Mouse (Mus musculus) MEL (cell line): ENCODE results near the gene Sox5. TPM values are rescaled to one million over a fixed set of nuclear protein-coding genes. Genes with fewer than 3 reads are reported as not detected.

ENCODE experiments used
- DNase-seq: peaks from one replicate; pipeline ENCODE4 v3.0.0; 2011; ENCODE audit warnings: low read depth, low spot score
- H3K27ac ChIP-seq: 2 replicates; pipeline ENCODE4 v1.5.1; 2012; ENCODE audit warnings: low read depth, mild to moderate bottlenecking, control low read depth, low read length, moderate library complexity; ENCODE audit not compliant: control insufficient read depth
- H3K27me3 ChIP-seq, 2 experiments: fragments of 150-350 bp in 1 of 2; sonication (generic) in 1 of 2; 2 replicates each; pipeline ENCODE4 v1.6.1; 2012; ENCODE audit warnings: low read length in 2 of 2, mild to moderate bottlenecking in 2 of 2, improper control_type of control experiment in 1 of 2, moderate library complexity in 1 of 2; ENCODE audit not compliant: insufficient read depth in 2 of 2, control insufficient read depth in 1 of 2
- H3K36me3 ChIP-seq, 2 experiments: 2 replicates each; pipeline ENCODE4 v1.6.1; 2012 to 2014; ENCODE audit warnings: low read length in 2 of 2, improper control_type of control experiment in 1 of 2, inconsistent platforms in 1 of 2, mild to moderate bottlenecking in 1 of 2; ENCODE audit not compliant: insufficient read depth in 2 of 2, control insufficient read depth in 1 of 2
- H3K4me1 ChIP-seq, 2 experiments: fragments of 150-350 bp in 1 of 2; sonication (generic) in 1 of 2; 2 replicates each; pipeline ENCODE4 v1.6.1; 2012; ENCODE audit warnings: low read length in 2 of 2, improper control_type of control experiment in 1 of 2, mild to moderate bottlenecking in 1 of 2; ENCODE audit not compliant: insufficient read depth in 2 of 2, control insufficient read depth in 1 of 2
- H3K4me3 ChIP-seq, 2 experiments: fragments of 150-350 bp in 1 of 2; sonication (generic) in 1 of 2; 2 replicates each; pipeline ENCODE4 v1.5.1; 2012; ENCODE audit warnings: low read depth in 2 of 2, low read length in 2 of 2, mild to moderate bottlenecking in 2 of 2, moderate library complexity in 2 of 2, control low read depth in 1 of 2, improper control_type of control experiment in 1 of 2; ENCODE audit not compliant: control insufficient read depth in 1 of 2, insufficient read depth in 1 of 2
- H3K79me2 ChIP-seq: 2 replicates; pipeline ENCODE4 v1.6.1; 2012; ENCODE audit warnings: mild to moderate bottlenecking, low read length, moderate library complexity; ENCODE audit not compliant: control insufficient read depth, poor library complexity, insufficient read depth
- H3K9ac ChIP-seq: 2 replicates; pipeline ENCODE4 v1.6.1; 2012; ENCODE audit warnings: low read depth, mild to moderate bottlenecking, control low read depth, low read length, moderate library complexity; ENCODE audit not compliant: control insufficient read depth, poor library complexity, severe bottlenecking
- H3K9me3 ChIP-seq: fragments of 150-350 bp; sonication (generic); replicated peaks from 2 replicates; pipeline ENCODE4 v1.6.1; 2012; ENCODE audit warnings: mild to moderate bottlenecking, low read length, improper control_type of control experiment, moderate library complexity; ENCODE audit not compliant: insufficient read depth
- CTCF ChIP-seq, 3 experiments: IDR thresholded peaks in 2 of 3; conservative IDR thresholded peaks in 1 of 3; 2 replicates each; pipeline ENCODE4 v1.5.1; 2011 to 2012; ENCODE audit warnings: low read length in 3 of 3, low read depth in 2 of 3, mild to moderate bottlenecking in 2 of 3, improper control_type of control experiment in 1 of 3, inconsistent platforms in 1 of 3, mixed read lengths in 1 of 3, moderate library complexity in 1 of 3; ENCODE audit not compliant: control insufficient read depth in 1 of 3, insufficient read depth in 1 of 3, poor library complexity in 1 of 3, severe bottlenecking in 1 of 3
- ELF1 ChIP-seq: IDR thresholded peaks from 2 replicates; pipeline ENCODE4 v1.6.1; 2014; ENCODE audit warnings: low read depth, mild to moderate bottlenecking, inconsistent platforms, low read length, improper control_type of control experiment, moderate library complexity
- EP300 ChIP-seq, 2 experiments: IDR thresholded peaks; 2 replicates each; pipeline ENCODE4 v1.6.1; 2011; ENCODE audit warnings: improper control_type of control experiment in 2 of 2, low read length in 2 of 2, low read depth in 1 of 2, mild to moderate bottlenecking in 1 of 2
- JUND ChIP-seq: IDR thresholded peaks from 2 replicates; pipeline ENCODE4 v1.6.1; 2011; ENCODE audit warnings: low read depth, mild to moderate bottlenecking, improper control_type of control experiment, low read length
- KAT2A ChIP-seq: conservative IDR thresholded peaks from 2 replicates; pipeline ENCODE4 v1.6.1; 2012; ENCODE audit warnings: low read depth, low read length, improper control_type of control experiment, inconsistent platforms
- MAX ChIP-seq: IDR thresholded peaks from 2 replicates; pipeline ENCODE4 v1.6.1; 2011; ENCODE audit warnings: low read length, improper control_type of control experiment
- MAZ ChIP-seq: IDR thresholded peaks from 2 replicates; pipeline ENCODE4 v1.6.1; 2012; ENCODE audit warnings: low read depth, mild to moderate bottlenecking, inconsistent platforms, low read length, improper control_type of control experiment
- MXI1 ChIP-seq: IDR thresholded peaks from 2 replicates; pipeline ENCODE4 v1.6.1; 2011; ENCODE audit warnings: mild to moderate bottlenecking, low read depth, low read length, improper control_type of control experiment
- MYB ChIP-seq: IDR thresholded peaks from 2 replicates; pipeline ENCODE4 v1.6.1; 2011; ENCODE audit warnings: mild to moderate bottlenecking, low read depth, low read length, improper control_type of control experiment
- MYC ChIP-seq: IDR thresholded peaks from 2 replicates; pipeline ENCODE4 v1.6.1; 2011; ENCODE audit warnings: low read depth, mild to moderate bottlenecking, low read length, improper control_type of control experiment, moderate library complexity
- NELFE ChIP-seq: IDR thresholded peaks from 2 replicates; pipeline ENCODE4 v1.6.1; 2011; ENCODE audit warnings: low read depth, low read length, improper control_type of control experiment
- NRF1 ChIP-seq: IDR thresholded peaks from 2 replicates; pipeline ENCODE4 v1.6.1; 2014; ENCODE audit warnings: low read depth, mild to moderate bottlenecking, inconsistent platforms, low read length, improper control_type of control experiment, moderate library complexity; ENCODE audit not compliant: poor library complexity, insufficient read depth, severe bottlenecking
- POLR2A ChIP-seq, 2 experiments: IDR thresholded peaks; 2 replicates each; pipeline ENCODE4 v1.6.1; 2011 to 2012; ENCODE audit warnings: low read length in 2 of 2, mild to moderate bottlenecking in 2 of 2, control low read depth in 1 of 2, improper control_type of control experiment in 1 of 2, low read depth in 1 of 2, moderate library complexity in 1 of 2; ENCODE audit not compliant: control insufficient read depth in 1 of 2, insufficient read depth in 1 of 2, poor library complexity in 1 of 2
- POLR2AphosphoS5 ChIP-seq: IDR thresholded peaks from 2 replicates; pipeline ENCODE4 v1.6.1; 2012; ENCODE audit warnings: low read depth, borderline replicate concordance, mild to moderate bottlenecking, inconsistent platforms, low read length, moderate library complexity, mixed read lengths
- RAD21 ChIP-seq: IDR thresholded peaks from 2 replicates; pipeline ENCODE4 v1.6.1; 2011; ENCODE audit warnings: mild to moderate bottlenecking, low read depth, low read length, improper control_type of control experiment
- SIN3A ChIP-seq: IDR thresholded peaks from 2 replicates; pipeline ENCODE4 v1.6.1; 2012; ENCODE audit warnings: low read length, improper control_type of control experiment, inconsistent platforms
- SMC3 ChIP-seq: IDR thresholded peaks from 2 replicates; pipeline ENCODE4 v1.6.1; 2011; ENCODE audit warnings: low read depth, low read length, improper control_type of control experiment
- TAL1 ChIP-seq: IDR thresholded peaks from 2 replicates; pipeline ENCODE4 v1.6.1; 2012; ENCODE audit warnings: mild to moderate bottlenecking, inconsistent platforms, low read length, moderate library complexity, mixed read lengths
- USF1 ChIP-seq: IDR thresholded peaks from 2 replicates; pipeline ENCODE4 v1.6.1; 2014; ENCODE audit warnings: low read depth, mild to moderate bottlenecking, inconsistent platforms, low read length, improper control_type of control experiment, moderate library complexity
- ZMIZ1 ChIP-seq: IDR thresholded peaks from 2 replicates; pipeline ENCODE4 v1.6.1; 2012; ENCODE audit warnings: low read depth, mild to moderate bottlenecking, inconsistent platforms, low read length, improper control_type of control experiment, moderate library complexity
- polyA plus RNA-seq, 2 experiments: library from polyadenylated mRNA; stranded (reverse) in 1 of 2; unstranded in 1 of 2; fragments of >175 nt in 1 of 2; fragments of >200 nt in 1 of 2; gene quantifications; 2 replicates each; pipeline versions ENCODE4 v1.2.1 to v1.2.4; 2012; ENCODE audit warnings: low replicate concordance in 2 of 2, low read depth in 1 of 2; ENCODE audit not compliant: insufficient read length in 2 of 2, insufficient read depth in 1 of 2, missing spikeins in 1 of 2
- total RNA-seq: library from RNA; depleted of rRNA; stranded (reverse); fragments of 300-350 nt; gene quantifications from 2 replicates; pipeline ENCODE4 v1.2.3, GENCODE M21; 2012

Sox5 gene
- total and polyA plus RNA-seq, 3 experiments = 0.19 to 3.0 TPM; not detected in 1

GRCm38 (mm10) chr6:144794356-144794755 is 12.6 kb upstream of the Sox5 start:
- Histone ChIP-seq H3K79me2 (no peaks in the 10 kb centered on the region), H3K27ac (no peak overlapping the region), H3K4me1 (no peaks in the 10 kb centered on the region), H3K4me3 (no peak overlapping the region)
- DNase-seq = no peak
- no peak for TF ChIP-seq SMC3
- TF ChIP-seq MAX = no peak
- TF ChIP-seq JUND = no peak
- no peak for TF ChIP-seq USF1
- TF ChIP-seq NRF1 = no peak
- no peak for TF ChIP-seq EP300 (IDR thresholded peaks at IDR 0.05; ENCODE audit: low read depth in 1 of 2, low read length in 2 of 2)
- TF ChIP-seq POLR2A (IDR thresholded peaks at IDR 0.05; ENCODE audit: control insufficient read depth in 1 of 2, insufficient read depth in 1 of 2, low read depth in 1 of 2, low read length in 2 of 2, poor library complexity in 1 of 2) = no peak
- TF ChIP-seq KAT2A = no peak
- TF ChIP-seq MYB = no peak
- no peak for TF ChIP-seq ZMIZ1
- TF ChIP-seq CTCF (IDR thresholded peaks at IDR 0.05 in 2 of 3, conservative IDR thresholded peaks at IDR 0.05 in 1 of 3; ENCODE audit: control insufficient read depth in 1 of 3, insufficient read depth in 1 of 3, low read depth in 2 of 3, low read length in 3 of 3, poor library complexity in 1 of 3, severe bottlenecking in 1 of 3) = no peak
- no peak for TF ChIP-seq MYC
- TF ChIP-seq TAL1 = no peak
- no peak for TF ChIP-seq ELF1
- TF ChIP-seq SIN3A = no peak
- TF ChIP-seq POLR2AphosphoS5 = no peak
- no peak for TF ChIP-seq MAZ
- TF ChIP-seq, all 39 proteins: peak for 0
- no peaks in the 10 kb centered on the region for H3K27me3 ChIP-seq
- H3K36me3 ChIP-seq = no peaks in the 10 kb centered on the region
- H3K9me3 ChIP-seq = no peaks in the 10 kb centered on the region
- H3K9ac ChIP-seq = no peak overlapping the region

DNA sequence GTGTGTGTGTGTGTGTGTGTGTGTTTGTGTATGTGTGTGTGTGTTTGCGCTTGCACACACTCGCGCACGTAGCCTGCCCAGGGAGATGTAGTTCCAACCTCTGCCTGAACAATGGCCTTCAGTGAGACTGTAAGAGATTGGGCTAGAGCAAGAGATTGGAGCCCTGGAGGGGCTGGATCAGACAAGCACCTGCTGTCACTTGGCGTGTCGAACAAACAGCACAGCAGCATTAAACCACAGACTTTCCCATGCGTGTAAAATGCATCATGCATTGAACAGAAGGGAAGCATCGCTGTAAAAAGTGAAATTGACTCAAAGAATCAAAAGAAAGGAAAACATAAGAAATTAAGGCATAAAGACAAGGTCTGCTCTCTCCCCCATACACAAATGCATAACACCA is 11.1 kb upstream of the Sox5 start:
- Histone ChIP-seq H3K27me3 (no peaks in the 10 kb centered on the region), H3K9ac (no peak overlapping the region)

More for the DNA sequence above, 11.1 kb upstream of the Sox5 start:
- Histone ChIP-seq H3K36me3 (no peaks in the 10 kb centered on the region), H3K9me3 (no peaks in the 10 kb centered on the region), H3K27ac (no peak overlapping the region), H3K4me1 (no peaks in the 10 kb centered on the region), H3K4me3 (no peak overlapping the region), H3K79me2 (no peaks in the 10 kb centered on the region)
- TF ChIP-seq MXI1 (no peak), NRF1 (no peak), NELFE (no peak), RAD21 (no peak)
- DNase-seq = no peak
